Mouse (Mus musculus): ENCODE measurements at regions not wholly inside any gene's neighbourhood (a gene's known extent, or its start where the extent isn't known, plus 50 kb on each side); places are given as distances from the start of the nearest gene placed in this dataset.

DNA sequence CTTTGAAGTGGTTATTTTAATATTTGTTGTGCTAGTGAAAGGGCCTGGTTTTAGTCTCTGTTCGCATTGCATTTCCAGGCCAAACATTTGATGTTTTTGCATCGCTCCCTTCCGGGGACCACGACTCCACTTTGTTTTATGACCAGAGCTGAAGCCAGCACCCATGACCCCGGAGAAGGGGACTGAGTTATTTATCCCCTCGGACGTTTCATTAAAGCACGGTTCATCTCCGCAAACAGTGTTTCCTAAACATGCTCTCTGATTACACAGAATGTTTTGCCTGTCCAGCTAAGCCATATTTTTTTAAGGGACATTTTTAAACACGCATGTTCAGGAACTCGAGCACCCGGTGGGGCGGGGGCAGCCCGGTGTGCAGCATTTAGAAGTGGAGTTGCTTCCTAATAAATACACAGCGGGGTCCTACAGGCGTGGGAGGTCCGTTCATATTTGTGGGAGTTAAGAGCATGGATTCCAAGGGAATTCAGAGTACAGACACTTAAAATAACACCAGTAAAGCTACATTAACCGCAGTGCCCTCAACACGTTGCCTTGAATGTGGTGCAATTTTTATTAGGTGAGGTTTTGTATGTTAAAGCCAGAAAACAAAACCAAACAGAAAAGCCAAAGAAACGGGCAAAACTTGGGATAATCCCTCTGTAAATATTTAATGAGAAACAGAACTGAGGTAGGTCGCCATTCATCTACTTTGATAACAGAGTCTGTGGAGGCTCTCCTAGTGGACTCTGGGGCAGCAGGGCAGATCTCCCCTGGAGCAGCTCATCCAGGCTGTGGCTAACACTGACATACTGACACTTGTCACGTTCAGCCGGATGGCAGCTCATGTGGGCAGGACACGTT, 154.8 kb upstream of the Npvf start:
- H3K36me3 ChIP-seq (replicated peaks; ENCODE audit: control insufficient read depth, insufficient read depth, low read depth): no peaks in the 10 kb centered on the region
- H3K27ac ChIP-seq: no peak overlapping the region
- H3K4me3 ChIP-seq (ENCODE audit: insufficient read depth in 1 of 2, low read depth in 2 of 2, low read length in 2 of 2): no peak overlapping the region
- 56% methylated on average over 24 of the region's 24 CpGs for WGBS (ENCODE audit: insufficient replicate concordance)
- no peak for ATAC-seq (ENCODE audit: insufficient read depth)
- H3K9ac ChIP-seq (replicated peaks): no peak overlapping the region
- H3K4me2 ChIP-seq (ENCODE audit: low read depth): no peak overlapping the region
- 0 out of 4 replicates have a peak, but pooled peaks cover 0 to 2% of the 10 kb centered on the region in 2 experiments for H3K4me1 ChIP-seq (replicated peaks; ENCODE audit: control insufficient read depth in 2 of 2, insufficient read depth in 2 of 2, low read length in 1 of 2)
- no peak for DNase-seq (ENCODE audit: low read depth in 3 of 3, low spot score in 3 of 3)
- no peaks in the 10 kb centered on the region for H3K9me3 ChIP-seq (ENCODE audit: control insufficient read depth, low read length)
- TF ChIP-seq CTCF (IDR thresholded peaks at IDR 0.05; ENCODE audit: low read depth): no peak
- no peak for TF ChIP-seq EP300 (IDR thresholded peaks at IDR 0.05; ENCODE audit: low read depth)
- H3K27me3 ChIP-seq (ENCODE audit: control insufficient read depth, insufficient read depth, low read length): no peaks in the 10 kb centered on the region

DNA sequence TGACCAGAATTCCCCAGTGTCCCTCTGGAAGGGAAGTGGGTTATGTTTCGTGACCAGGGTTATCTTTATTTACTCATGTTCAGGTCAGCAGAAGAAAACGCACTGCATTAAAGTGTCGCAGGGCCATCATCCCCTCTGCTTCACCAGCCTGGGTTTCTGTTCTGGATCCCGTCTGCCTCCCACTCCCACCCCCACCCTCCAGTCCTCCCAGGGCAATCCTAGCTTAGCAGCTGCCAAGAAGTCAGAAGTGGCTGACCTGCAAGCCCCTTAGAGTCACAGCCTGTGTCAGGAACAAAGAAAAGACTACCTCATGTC, 155.4 kb upstream of the Npvf start:
- no peak overlapping the region for H3K4me3 ChIP-seq (ENCODE audit: insufficient read depth in 1 of 2, low read depth in 2 of 2, low read length in 2 of 2)
- DNase-seq (ENCODE audit: low read depth in 3 of 3, low spot score in 3 of 3): no peak
- 0 out of 4 replicates have a peak, but pooled peaks cover 0 to 2% of the 10 kb centered on the region in 2 experiments for H3K4me1 ChIP-seq (replicated peaks; ENCODE audit: control insufficient read depth in 2 of 2, insufficient read depth in 2 of 2, low read length in 1 of 2)
- no peaks in the 10 kb centered on the region for H3K9me3 ChIP-seq (ENCODE audit: control insufficient read depth, low read length)
- no peaks in the 10 kb centered on the region for H3K27me3 ChIP-seq (ENCODE audit: control insufficient read depth, insufficient read depth, low read length)
- H3K27ac ChIP-seq: no peak overlapping the region
- TF ChIP-seq CTCF (IDR thresholded peaks at IDR 0.05; ENCODE audit: low read depth) (no peak), EP300 (IDR thresholded peaks at IDR 0.05; ENCODE audit: low read depth) (no peak)
- no peaks in the 10 kb centered on the region for H3K36me3 ChIP-seq (replicated peaks; ENCODE audit: control insufficient read depth, insufficient read depth, low read depth)
- H3K9ac ChIP-seq (replicated peaks): no peak overlapping the region
- no peak overlapping the region for H3K4me2 ChIP-seq (ENCODE audit: low read depth)
- whole genome bisulfite sequencing (ENCODE audit: insufficient replicate concordance): 35% methylated on average over 4 of the region's 4 CpGs
- no peak for ATAC-seq (ENCODE audit: insufficient read depth)

DNA sequence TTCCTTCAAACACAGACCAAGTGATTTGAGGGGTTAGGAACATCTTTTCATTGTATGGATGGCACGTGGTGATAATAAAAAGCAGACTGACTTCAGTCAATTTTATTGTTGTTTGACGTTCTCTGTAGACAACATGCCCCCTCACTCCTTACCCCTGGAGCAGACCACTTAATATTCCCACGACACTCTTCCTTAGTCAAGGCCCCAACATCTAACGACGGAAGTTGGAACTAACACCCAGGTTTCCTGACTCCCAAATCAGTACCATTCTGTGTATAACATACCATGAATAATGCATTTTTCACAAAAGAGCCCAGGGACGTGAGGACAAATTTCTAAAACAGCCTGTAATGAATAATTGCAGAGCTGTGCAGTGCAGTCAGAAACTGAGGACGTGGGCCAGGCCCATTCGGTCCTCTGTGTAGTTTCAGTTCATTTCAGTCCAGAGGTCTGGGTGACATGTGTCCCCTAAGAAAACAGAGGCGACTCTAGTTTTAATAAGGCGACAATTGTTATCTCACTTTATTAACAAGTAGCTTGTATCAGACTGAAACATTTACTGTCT, 160.8 kb upstream of the Npvf start:
- TF ChIP-seq CTCF (IDR thresholded peaks at IDR 0.05; ENCODE audit: low read depth) (no peak), EP300 (IDR thresholded peaks at IDR 0.05; ENCODE audit: low read depth) (no peak)
- 61% methylated on average over 10 of the region's 10 CpGs for WGBS (ENCODE audit: insufficient replicate concordance)
- no peak for ATAC-seq (ENCODE audit: insufficient read depth)

GRCm38 (mm10) chr6:50815579-50815978, 161.3 kb upstream of the Npvf start:
- no peaks in the 10 kb centered on the region for H3K27me3 ChIP-seq (ENCODE audit: control insufficient read depth, insufficient read depth, low read length)
- H3K9me3 ChIP-seq (ENCODE audit: control insufficient read depth, low read length): no peaks in the 10 kb centered on the region
- ATAC-seq (ENCODE audit: insufficient read depth) (no peak), DNase-seq (ENCODE audit: low read depth in 3 of 3, low spot score in 3 of 3) (no peak)
- H3K4me1 ChIP-seq (replicated peaks; ENCODE audit: control insufficient read depth in 2 of 2, insufficient read depth in 2 of 2, low read length in 1 of 2): no peaks in the 10 kb centered on the region; a peak in 1 of 4 replicates
- no peaks in the 10 kb centered on the region for H3K36me3 ChIP-seq (replicated peaks; ENCODE audit: control insufficient read depth, insufficient read depth, low read depth)
- no peak overlapping the region for H3K27ac ChIP-seq
- TF ChIP-seq EP300 (IDR thresholded peaks at IDR 0.05; ENCODE audit: low read depth): no peak
- no peak for TF ChIP-seq CTCF (IDR thresholded peaks at IDR 0.05; ENCODE audit: low read depth)
- H3K9ac ChIP-seq (replicated peaks): no peak overlapping the region
- 57% methylated on average over 8 of the region's 8 CpGs for WGBS (ENCODE audit: insufficient replicate concordance)
- no peak overlapping the region for H3K4me3 ChIP-seq (ENCODE audit: insufficient read depth in 1 of 2, low read depth in 2 of 2, low read length in 2 of 2)
- H3K4me2 ChIP-seq (ENCODE audit: low read depth): no peak overlapping the region

More for the DNA sequence above, 160.8 kb upstream of the Npvf start:
- Histone ChIP-seq H3K9me3 (ENCODE audit: control insufficient read depth, low read length) (no peaks in the 10 kb centered on the region), H3K9ac (replicated peaks) (no peak overlapping the region), H3K36me3 (replicated peaks; ENCODE audit: control insufficient read depth, insufficient read depth, low read depth) (no peaks in the 10 kb centered on the region), H3K4me3 (ENCODE audit: insufficient read depth in 1 of 2, low read depth in 2 of 2, low read length in 2 of 2) (no peak overlapping the region), H3K27ac (no peak overlapping the region), H3K27me3 (ENCODE audit: control insufficient read depth, insufficient read depth, low read length) (no peaks in the 10 kb centered on the region), H3K4me1 (replicated peaks; ENCODE audit: control insufficient read depth in 2 of 2, insufficient read depth in 2 of 2, low read length in 1 of 2) (no peaks in the 10 kb centered on the region; a peak in 1 of 4 replicates), H3K4me2 (ENCODE audit: low read depth) (no peak overlapping the region)
- no peak for DNase-seq (ENCODE audit: low read depth in 3 of 3, low spot score in 3 of 3)

- TF ChIP-seq EP300 (IDR thresholded peaks at IDR 0.05; ENCODE audit: low read depth) (no peak), CTCF (IDR thresholded peaks at IDR 0.05; ENCODE audit: low read depth) (no peak)
- H3K36me3 ChIP-seq (replicated peaks; ENCODE audit: control insufficient read depth, insufficient read depth, low read depth): no peaks in the 10 kb centered on the region
- no peaks in the 10 kb centered on the region; the same call in 1 of the 2 replicates for H3K27me3 ChIP-seq (ENCODE audit: control insufficient read depth, insufficient read depth, low read length)
- no peaks in the 10 kb centered on the region for H3K9me3 ChIP-seq (ENCODE audit: control insufficient read depth, low read length)
- no peaks in the 10 kb centered on the region; a peak in 1 of 4 replicates for H3K4me1 ChIP-seq (replicated peaks; ENCODE audit: control insufficient read depth in 2 of 2, insufficient read depth in 2 of 2, low read length in 1 of 2)
- no peak overlapping the region for H3K4me3 ChIP-seq (ENCODE audit: insufficient read depth in 1 of 2, low read depth in 2 of 2, low read length in 2 of 2)
- ATAC-seq (ENCODE audit: insufficient read depth) (no peak), DNase-seq (ENCODE audit: low read depth in 3 of 3, low spot score in 3 of 3) (no peak)
- H3K9ac ChIP-seq (replicated peaks): no peak overlapping the region
- no peak overlapping the region for H3K27ac ChIP-seq
- 41% methylated on average over 10 of the region's 10 CpGs for WGBS (ENCODE audit: insufficient replicate concordance)
- H3K4me2 ChIP-seq (ENCODE audit: low read depth): no peak overlapping the region
These were observed 163.2 kb upstream of the Npvf start for GRCm38 (mm10) chr6:50817430-50817829.

All from liver, embryonic 14.5 days (tissue).